Mouse (Mus musculus) testis, adult 2 months (tissue): ENCODE measurements around the gene Ccdc106.

Experiments used
- CTCF ChIP-seq: fragments of 200-500 bp; IDR thresholded peaks from 2 replicates; pipeline ENCODE4 v1.5.1; 2012; ENCODE audit warnings: low read depth, mild to moderate bottlenecking, inconsistent platforms, low read length, moderate library complexity; ENCODE audit not compliant: control insufficient read depth, insufficient read depth, insufficient replicate concordance
- POLR2A ChIP-seq: fragments of 200-500 bp; IDR thresholded peaks from 2 replicates; pipeline ENCODE4 v1.6.1; 2012; ENCODE audit warnings: low read depth, mild to moderate bottlenecking, inconsistent platforms, low read length, moderate library complexity; ENCODE audit not compliant: control insufficient read depth

GRCm38 (mm10) chr7:5059421-5059820 is 39.1 kb downstream of the Ccdc106 start:
- TF ChIP-seq POLR2A, result no peak
- no peak for TF ChIP-seq CTCF
